Mouse (Mus musculus) kidney, postnatal 0 days (tissue): ENCODE results near the gene Nit1. TPM values are rescaled to one million over a fixed set of nuclear protein-coding genes. Genes with fewer than 3 reads are reported as not detected.
"Not testable (repeated sequence)": the region's sequence is repeated elsewhere in the genome, so short reads cannot be mapped to it uniquely, and the experiment has no call there.

ENCODE experiments used
- ATAC-seq: fragments of 200-750 bp; cut with Nextera tagmentation; replicated peaks from 2 replicates; pipeline ENCODE4 v1.8.0; 2017; ENCODE audit warnings: low read depth, moderate number of reproducible peaks, moderate TSS enrichment, moderate library complexity; ENCODE audit not compliant: low FRiP score
- DNase-seq: peaks from one replicate; pipeline ENCODE4 v3.0.0-alpha.2; 2016; ENCODE audit warnings: low spot score
- H3K27ac ChIP-seq: fragments of 300-500 bp; sonication (generic); 2 replicates; pipeline ENCODE4 v1.5.1; 2014; ENCODE audit warnings: mild to moderate bottlenecking
- H3K27me3 ChIP-seq: fragments of 300-500 bp; sonication (generic); 2 replicates; pipeline ENCODE4 v1.6.1; 2014; ENCODE audit warnings: low read length, mixed read lengths; ENCODE audit not compliant: insufficient read depth
- H3K36me3 ChIP-seq: fragments of 300-500 bp; sonication (generic); 2 replicates; pipeline ENCODE4 v1.6.1; 2014; ENCODE audit warnings: low read length, mixed read lengths; ENCODE audit not compliant: insufficient read depth
- H3K4me1 ChIP-seq: fragments of 300-500 bp; sonication (generic); replicated peaks from 2 replicates; pipeline ENCODE4 v1.6.1; 2014; ENCODE audit warnings: antibody characterized with exemption, low read length, mixed read lengths; ENCODE audit not compliant: insufficient read depth
- H3K4me2 ChIP-seq: fragments of 300-500 bp; sonication (generic); 2 replicates; pipeline ENCODE4 v1.6.1; 2014; ENCODE audit warnings: mild to moderate bottlenecking, low read length, moderate library complexity, mixed read lengths
- H3K4me3 ChIP-seq: fragments of 300-500 bp; sonication (generic); replicated peaks from 2 replicates; pipeline ENCODE4 v1.5.1; 2014; ENCODE audit warnings: low read depth, low read length
- H3K9ac ChIP-seq: fragments of 300-500 bp; sonication (generic); 2 replicates; pipeline ENCODE4 v1.6.1; 2014; ENCODE audit warnings: low read depth, low read length
- H3K9me3 ChIP-seq: fragments of 300-500 bp; sonication (generic); replicated peaks from 2 replicates; pipeline ENCODE4 v1.6.1; 2016; ENCODE audit warnings: low read length, inconsistent platforms, mixed read lengths
- CTCF ChIP-seq: IDR thresholded peaks from 2 replicates; pipeline ENCODE4 v1.5.1; 2016; ENCODE audit warnings: antibody characterized with exemption, low read depth, mild to moderate bottlenecking, moderate library complexity
- WGBS: fragments of 180-500 bp; shearing (Covaris S2); extraction: QIAGEN DNeasy Blood & Tissue Kit; methylation state at CpG from one replicate; pipeline ENCODE4 v1.1.7; 2014; 5-methylcytosine and 5-hydroxymethylcytosine counted together
- polyA plus RNA-seq: library from polyadenylated mRNA; unstranded; fragments of >200 nt; fragmentation: Nextera tagmentation; extraction: Ambion mirVana; gene quantifications from 2 replicates; pipeline ENCODE4 v1.2.1, GENCODE M21; 2015

Gene Nit1
- polyA plus RNA-seq, 1 experiment from 2014 or later, result 59.8 TPM

DNA sequence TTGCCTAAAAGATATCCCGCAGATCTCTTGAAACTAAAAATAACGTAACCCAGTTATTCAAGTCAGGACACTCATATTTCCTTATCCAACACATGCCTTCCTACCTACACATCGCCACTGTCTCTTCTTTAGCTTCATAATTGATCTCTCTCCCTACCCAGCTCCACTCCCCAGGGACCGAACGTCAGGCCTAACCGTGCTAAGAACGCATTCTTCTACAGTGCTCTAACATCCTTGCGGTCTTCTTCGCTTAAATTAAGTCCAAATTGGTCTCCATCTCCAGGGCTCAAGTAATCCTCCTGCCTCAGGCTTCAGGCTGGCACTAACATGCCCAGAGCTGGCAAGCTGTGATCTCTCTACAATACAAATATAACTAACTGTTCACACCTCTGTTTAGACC, 17.2 kb downstream of the Nit1 start:
- no peak for ATAC-seq
- no peak for DNase-seq
- peak overlapping the region; percentile 87 for H3K4me3 ChIP-seq
- H3K9ac ChIP-seq, result peak overlapping the region; percentile 97
- peak overlapping the region; percentile 70 for H3K4me2 ChIP-seq
- H3K27ac ChIP-seq, result peak overlapping the region; percentile 100
- H3K36me3 ChIP-seq, result no peaks in the 10 kb centered on the region
- H3K9me3 ChIP-seq, result no peaks in the 10 kb centered on the region
- H3K4me1 ChIP-seq, result peaks cover 8% of the 10 kb centered on the region; the same call in 1 of the 2 replicates
- H3K27me3 ChIP-seq, result no peaks in the 10 kb centered on the region
- TF ChIP-seq CTCF, result no peak
- 18% methylated on average over 9 of the region's 9 CpGs for WGBS

DNA sequence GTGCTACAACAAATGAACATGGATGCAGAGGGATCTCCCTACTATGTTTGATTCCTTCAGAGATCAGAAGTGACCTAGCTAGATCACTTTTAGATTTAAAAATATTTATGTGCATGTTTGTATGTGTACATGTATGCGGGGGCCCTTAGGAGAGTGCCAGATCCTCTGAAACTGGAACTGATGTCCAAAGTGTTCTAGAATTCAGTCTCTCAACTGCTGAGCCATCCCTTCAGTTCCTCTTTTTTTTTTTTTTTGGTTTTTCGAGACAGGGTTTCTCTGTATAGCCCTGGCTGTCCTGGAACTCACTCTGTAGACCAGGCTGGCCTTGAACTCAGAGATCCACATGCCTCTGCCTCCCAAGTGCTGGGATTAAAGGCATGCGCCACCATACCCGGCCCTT, 18.9 kb downstream of the Nit1 start:
- H3K27me3 ChIP-seq, H3K4me3 ChIP-seq, H3K9ac ChIP-seq, H3K4me1 ChIP-seq, DNase-seq, H3K36me3 ChIP-seq, ATAC-seq, H3K27ac ChIP-seq, H3K4me2 ChIP-seq, H3K9me3 ChIP-seq: not testable (repeated sequence)
- WGBS, result 87% methylated on average over 4 of the region's 4 CpGs

DNA sequence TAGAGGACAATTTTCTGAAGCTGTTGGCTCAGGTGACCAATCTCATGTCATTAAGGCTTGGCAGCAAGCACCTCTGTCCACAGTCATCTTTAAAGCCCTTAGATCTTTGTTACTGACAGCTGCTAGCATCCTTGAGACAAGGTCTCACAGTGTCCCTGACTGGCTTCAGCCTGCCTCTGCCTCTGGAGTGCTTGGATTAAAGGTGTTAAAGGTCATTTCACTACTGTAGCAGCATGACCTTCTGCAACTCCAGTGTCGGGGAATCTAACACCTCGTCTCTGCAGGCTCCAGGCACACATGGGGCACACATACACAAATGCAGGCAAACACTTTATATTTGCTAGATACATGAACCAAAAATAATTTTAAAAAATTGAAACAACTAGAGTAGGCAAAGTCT, 19.9 kb downstream of the Nit1 start:
- Histone ChIP-seq H3K9ac (no peak overlapping the region), H3K4me2 (no peak overlapping the region), H3K4me3 (no peak overlapping the region), H3K36me3 (no peaks in the 10 kb centered on the region), H3K4me1 (peaks cover 8% of the 10 kb centered on the region; the same call in 1 of the 2 replicates), H3K9me3 (no peaks in the 10 kb centered on the region), H3K27ac (no peak overlapping the region), H3K27me3 (no peaks in the 10 kb centered on the region)
- DNase-seq (no peak), ATAC-seq (no peak)
- WGBS, result 65% methylated on average over 2 of the region's 2 CpGs
- no peak for TF ChIP-seq CTCF

GRCm38 (mm10) chr1:171322012-171322411, 23.4 kb downstream of the Nit1 start:
- Histone ChIP-seq H3K36me3 (no peaks in the 10 kb centered on the region), H3K4me1 (no peaks in the 10 kb centered on the region), H3K9ac (no peak overlapping the region), H3K27me3 (no peaks in the 10 kb centered on the region), H3K4me3 (no peak overlapping the region), H3K27ac (peak overlapping the region; percentile 36; the same call in 1 of the 2 replicates), H3K4me2 (no peak overlapping the region), H3K9me3 (no peaks in the 10 kb centered on the region)
- peak; percentile 63; the same call in 1 of the 2 replicates for ATAC-seq
- DNase-seq, result no peak
- WGBS, result 82% methylated on average over 1 of the region's 1 CpGs
- TF ChIP-seq CTCF, result no peak

DNA sequence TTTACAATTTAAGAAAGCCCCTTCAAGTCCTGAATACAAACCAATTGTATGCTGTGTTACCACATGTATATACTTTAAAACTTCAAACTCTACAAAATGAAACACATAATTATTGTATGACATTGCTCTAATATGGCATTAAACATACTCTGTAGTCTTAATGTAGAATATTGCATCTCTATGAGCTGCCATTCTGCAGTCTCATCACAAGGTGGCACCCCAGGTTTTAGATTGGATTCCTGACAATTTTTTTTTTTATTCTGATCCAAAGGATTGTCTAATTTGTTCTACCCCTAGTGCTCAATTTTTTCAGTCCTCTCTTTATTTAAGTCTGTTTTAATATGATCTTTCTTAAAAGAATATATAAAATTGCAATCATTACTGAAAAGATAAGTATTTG, 24.0 kb downstream of the Nit1 start:
- H3K36me3 ChIP-seq, result no peaks in the 10 kb centered on the region
- TF ChIP-seq CTCF, result peak; percentile 80
- H3K4me3 ChIP-seq, result no peak overlapping the region
- H3K9me3 ChIP-seq, result no peaks in the 10 kb centered on the region
- DNase-seq (peak; percentile 76), ATAC-seq (no peak)
- H3K4me1 ChIP-seq, result no peaks in the 10 kb centered on the region
- H3K27me3 ChIP-seq, result no peaks in the 10 kb centered on the region
- no peak overlapping the region for H3K9ac ChIP-seq
- H3K4me2 ChIP-seq, result no peak overlapping the region
- no peak overlapping the region for H3K27ac ChIP-seq

DNA sequence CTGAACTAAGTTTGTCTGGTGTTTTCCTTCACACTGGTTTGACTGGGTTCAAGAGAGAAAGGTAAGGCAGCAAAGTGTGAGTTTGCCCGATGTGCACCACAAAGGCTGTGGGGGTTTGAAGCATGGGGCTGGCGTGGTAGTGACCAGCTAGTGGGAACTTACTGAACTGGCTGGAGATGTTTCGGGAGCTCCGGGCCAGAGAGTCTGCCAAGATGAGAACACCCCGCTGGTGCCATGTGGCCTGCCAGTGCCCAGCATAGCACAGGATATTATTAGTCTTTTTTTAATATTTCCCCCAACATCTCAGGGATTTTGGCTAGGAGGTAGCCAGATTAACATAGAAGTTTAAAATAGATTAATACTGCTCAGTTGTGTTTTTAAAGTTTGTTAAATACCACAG, 25.3 kb downstream of the Nit1 start:
- H3K9me3 ChIP-seq, result no peaks in the 10 kb centered on the region
- H3K4me3 ChIP-seq, result peak overlapping the region; percentile 24
- no peaks in the 10 kb centered on the region for H3K36me3 ChIP-seq
- H3K27me3 ChIP-seq, result no peaks in the 10 kb centered on the region
- no peak for ATAC-seq
- 25% methylated on average over 5 of the region's 5 CpGs for WGBS
- H3K27ac ChIP-seq, result no peak overlapping the region
- no peak for TF ChIP-seq CTCF
- H3K4me1 ChIP-seq, result no peaks in the 10 kb centered on the region
- no peak for DNase-seq
- peak overlapping the region; percentile 48 for H3K4me2 ChIP-seq
- H3K9ac ChIP-seq, result peak overlapping the region; percentile 31; the same call in 1 of the 2 replicates

GRCm38 (mm10) chr1:171319748-171320147, 25.7 kb downstream of the Nit1 start:
- Histone ChIP-seq H3K4me3 (peak overlapping the region; percentile 24), H3K27ac (no peak overlapping the region), H3K4me2 (peak overlapping the region; percentile 48), H3K9me3 (no peaks in the 10 kb centered on the region), H3K4me1 (no peaks in the 10 kb centered on the region), H3K27me3 (no peaks in the 10 kb centered on the region), H3K36me3 (no peaks in the 10 kb centered on the region), H3K9ac (peak overlapping the region; percentile 31; the same call in 1 of the 2 replicates)
- DNase-seq (no peak), ATAC-seq (peak; percentile 69)
- TF ChIP-seq CTCF, result no peak
- 10% methylated on average over 7 of the region's 7 CpGs for WGBS
